15 mouse cellular contexts compared by ENCODE assay signal in the genomic region with DNA sequence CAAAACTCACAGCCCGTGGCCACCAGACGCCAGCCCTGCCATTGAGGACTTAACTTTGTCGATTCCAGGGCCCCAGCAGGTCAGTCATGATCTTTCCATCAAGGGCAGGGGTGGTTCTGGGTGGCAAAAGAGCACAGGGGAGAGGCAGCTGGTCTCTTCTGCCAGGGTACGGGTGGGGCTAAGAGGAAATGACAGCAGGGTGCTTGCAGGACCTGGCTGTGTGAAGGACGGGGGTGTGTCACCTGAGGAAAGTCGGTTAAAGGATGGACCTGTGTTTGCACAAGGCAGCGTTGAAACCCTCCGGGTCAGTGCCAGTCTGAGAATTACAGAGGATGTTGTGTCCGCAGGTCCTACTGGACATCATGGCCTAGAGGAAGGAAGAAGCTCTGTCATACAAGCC.
"Had no signal": no experiment of that assay in that cellular context is flagged by ENCODE, and none has a peak within 500 bp of the region (broad histone marks: within the 10 kb centered on the region; RNA-seq: fewer than 3 reads in every experiment).

No protein-coding gene starts in this region.

- DNase-seq: liver, embryonic 13.5 days; liver, postnatal 0 days; lung, embryonic 14.5 days; right cerebral cortex, postnatal 14 days; thymus, adult 2 months; thymus, postnatal 25 days; thymus, postnatal 4 days had no signal

- H3K4me1 ChIP-seq: midbrain, embryonic 13.5 days; midbrain, embryonic 15.5 days; neural tube, embryonic 12.5 days had no signal

- H3K4me3 ChIP-seq: liver, embryonic 13.5 days; liver, embryonic 15.5 days; megakaryocyte, embryonic 14.5 days; midbrain, embryonic 13.5 days; midbrain, embryonic 15.5 days; neural tube, embryonic 12.5 days; stomach, embryonic 15.5 days had no signal

- H3K27me3 ChIP-seq: liver, embryonic 13.5 days; liver, embryonic 15.5 days; megakaryocyte, embryonic 14.5 days; midbrain, embryonic 13.5 days; midbrain, embryonic 15.5 days; neural tube, embryonic 12.5 days; stomach, embryonic 15.5 days had no signal

- H3K27ac ChIP-seq: liver, embryonic 13.5 days; liver, embryonic 15.5 days; macrophage; midbrain, embryonic 13.5 days; midbrain, embryonic 15.5 days; neural tube, embryonic 12.5 days; stomach, embryonic 15.5 days; stomach, postnatal 0 days had no signal
